Mouse (Mus musculus) cerebellum, adult 2 months (tissue): Measurements from ENCODE around the gene Lcn12. TPM values are rescaled to one million over a fixed set of nuclear protein-coding genes. Genes with fewer than 3 reads are reported as not detected.
A peak's percentile ranks its signal among the peaks of the same experiment; 100 is the strongest.

Source experiments
- DNase-seq, 2 experiments: peaks; one replicate each; pipeline ENCODE4 v3.0.0; 2021
- H3K27ac ChIP-seq: fragments of 200-500 bp; 2 replicates; pipeline ENCODE4 v1.5.1; 2012; ENCODE audit warnings: low read length, control low read depth, inconsistent platforms; ENCODE audit not compliant: insufficient read depth
- H3K27me3 ChIP-seq: fragments of 200-500 bp; 2 replicates; pipeline ENCODE4 v1.6.1; 2012; ENCODE audit warnings: inconsistent platforms, mild to moderate bottlenecking, low read length, moderate library complexity; ENCODE audit not compliant: control insufficient read depth, insufficient read depth
- H3K4me1 ChIP-seq: fragments of 200-500 bp; 2 replicates; pipeline ENCODE4 v1.6.1; 2011; ENCODE audit warnings: low read length; ENCODE audit not compliant: control insufficient read depth, insufficient read depth
- H3K4me3 ChIP-seq: fragments of 200-500 bp; replicated peaks from 2 replicates; pipeline ENCODE3; 2011; ENCODE audit warnings: mild to moderate bottlenecking, low read depth, low read length, control low read depth; ENCODE audit not compliant: insufficient read depth
- CTCF ChIP-seq: fragments of 200-500 bp; IDR thresholded peaks from 2 replicates; pipeline ENCODE4 v1.5.1; 2011; ENCODE audit warnings: low read depth, mild to moderate bottlenecking, control low read depth, low read length, moderate library complexity, borderline replicate concordance; ENCODE audit not compliant: insufficient read depth
- POLR2A ChIP-seq: fragments of 200-500 bp; IDR thresholded peaks from 2 replicates; pipeline ENCODE4 v1.6.1; 2011; ENCODE audit warnings: low read length, control low read depth, borderline replicate concordance; ENCODE audit not compliant: insufficient read depth
- WGBS: fragments of 180-500 bp; shearing (Covaris S2); methylation state at CpG from one replicate; pipeline ENCODE4 v1.1.7; 2018; 5-methylcytosine and 5-hydroxymethylcytosine counted together
- polyA plus RNA-seq: library from polyadenylated mRNA; depleted of rRNA; stranded (reverse); fragments of >200 nt; gene quantifications from 2 replicates; pipeline ENCODE4 v1.2.3, GENCODE M21; 2012

The Lcn12 gene
- polyA plus RNA-seq, 1 experiment, result not detected

GRCm38 (mm10) chr2:25487965-25488670 lies 5.6 kb downstream of the Lcn12 start:
- Histone ChIP-seq H3K4me3 (no peak overlapping the region), H3K27me3 (no peaks in the 10 kb centered on the region), H3K27ac (peak overlapping the region; percentile 81), H3K4me1 (peaks cover 65% of the 10 kb centered on the region)
- TF ChIP-seq POLR2A, result no peak
- TF ChIP-seq CTCF, result no peak
- WGBS, result 77% methylated on average over 6 of the region's 6 CpGs
- DNase-seq, result no peak

- DNase-seq, result peak; percentile 95 to 98
- H3K27me3 ChIP-seq, result no peaks in the 10 kb centered on the region
- H3K27ac ChIP-seq, result peak overlapping the region; percentile 93
- H3K4me3 ChIP-seq, result no peak overlapping the region
- WGBS, result 30% methylated on average over 11 of the region's 11 CpGs
- TF ChIP-seq CTCF, result no peak
- no peak for TF ChIP-seq POLR2A
- peaks cover 62% of the 10 kb centered on the region for H3K4me1 ChIP-seq
These were observed 8.6 kb downstream of the Lcn12 start for GRCm38 (mm10) chr2:25484901-25485647.

- Histone ChIP-seq H3K4me3 (no peak overlapping the region), H3K27me3 (no peaks in the 10 kb centered on the region), H3K4me1 (peaks cover 54% of the 10 kb centered on the region), H3K27ac (peak overlapping the region; percentile 36)
- peak; percentile 69 to 73 for DNase-seq
- 30% methylated on average over 7 of the region's 7 CpGs for WGBS
- no peak for TF ChIP-seq POLR2A
- TF ChIP-seq CTCF, result peak; percentile 68
These were observed 10.7 kb downstream of the Lcn12 start for GRCm38 (mm10) chr2:25482969-25483368.

- Histone ChIP-seq H3K27ac (no peak overlapping the region), H3K4me1 (peaks cover 58% of the 10 kb centered on the region), H3K4me3 (no peak overlapping the region), H3K27me3 (no peaks in the 10 kb centered on the region)
- DNase-seq, result no peak
- 93% methylated on average over 1 of the region's 1 CpGs for WGBS
- TF ChIP-seq POLR2A (no peak), CTCF (no peak)
These were observed 13.2 kb downstream of the Lcn12 start for GRCm38 (mm10) chr2:25480541-25480940.

GRCm38 (mm10) chr2:25479551-25480311 lies 14.0 kb downstream of the Lcn12 start:
- Histone ChIP-seq H3K27ac (no peak overlapping the region), H3K27me3 (no peaks in the 10 kb centered on the region)
- 66% methylated on average over 10 of the region's 10 CpGs for WGBS

GRCm38 (mm10) chr2:25477967-25478675 lies 15.6 kb downstream of the Lcn12 start:
- DNase-seq, result peak; percentile 95 to 98
- no peak overlapping the region for H3K4me3 ChIP-seq
- no peaks in the 10 kb centered on the region for H3K27me3 ChIP-seq
- H3K4me1 ChIP-seq, result peaks cover 59% of the 10 kb centered on the region
- H3K27ac ChIP-seq, result peak overlapping the region; percentile 98
- 0 out of 2 replicates have a peak, but pooled peaks have one; percentile 13 for TF ChIP-seq CTCF
- peak; percentile 29; the same call in 1 of the 2 replicates for TF ChIP-seq POLR2A
- 8% methylated on average over 3 of the region's 3 CpGs for WGBS

More at GRCm38 (mm10) chr2:25479551-25480311, 14.0 kb downstream of the Lcn12 start:
- H3K4me3 ChIP-seq, result no peak overlapping the region
- H3K4me1 ChIP-seq, result peaks cover 61% of the 10 kb centered on the region
- TF ChIP-seq POLR2A (no peak), CTCF (no peak)
- DNase-seq, result no peak

- Histone ChIP-seq H3K27ac (peak overlapping the region; percentile 98), H3K4me3 (no peak overlapping the region), H3K27me3 (no peaks in the 10 kb centered on the region), H3K4me1 (peaks cover 60% of the 10 kb centered on the region)
- TF ChIP-seq POLR2A (no peak), CTCF (no peak)
- WGBS, result 68% methylated on average over 8 of the region's 8 CpGs
- DNase-seq, result no peak
These were observed 16.2 kb downstream of the Lcn12 start for GRCm38 (mm10) chr2:25477541-25477940.
